Mouse (Mus musculus): Measurements from ENCODE around the gene Nphs1.
"Not testable (repeated sequence)": the region's sequence is repeated elsewhere in the genome, so short reads cannot be mapped to it uniquely, and the experiment has no call there.

Gene Nphs1

GRCm38 (mm10) chr7:30490251-30490956 is 32.3 kb downstream of the Nphs1 start:
- intact Hi-C loops (cut with DNase I): loop anchor here (5.0 to 10.0 kb wide), 2 partner anchors 43 to 116 kb away; partner anchors contain the start of gene Aplp1

DNA sequence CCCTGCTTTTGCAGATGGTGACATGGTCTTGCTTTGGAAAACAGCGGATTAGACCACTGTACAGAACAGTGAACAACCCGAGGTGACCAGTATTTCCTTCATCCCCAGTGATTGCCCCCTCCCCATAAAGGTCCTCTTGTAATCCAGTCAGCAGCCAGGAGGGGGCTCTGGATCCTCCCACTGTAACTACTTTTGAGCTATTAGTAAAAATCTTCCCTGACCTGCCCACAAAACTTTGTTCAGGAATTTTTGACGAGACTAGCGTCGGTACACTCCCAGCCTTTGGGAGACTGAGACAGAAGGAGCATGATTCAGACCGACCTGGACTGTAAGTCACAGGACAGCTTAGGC is 32.8 kb downstream of the Nphs1 start:
- intact Hi-C loops (cut with DNase I): loop anchor here (5.0 to 10.0 kb wide), 2 partner anchors 44 to 116 kb away; partner anchors contain the start of gene Aplp1

- intact Hi-C loops (cut with DNase I): loop anchor here (5.0 to 10.0 kb wide), 2 partner anchors 45 to 118 kb away; partner anchors contain the start of gene Aplp1
Observed at GRCm38 (mm10) chr7:30492765-30493164, 34.6 kb downstream of the Nphs1 start.

DNA sequence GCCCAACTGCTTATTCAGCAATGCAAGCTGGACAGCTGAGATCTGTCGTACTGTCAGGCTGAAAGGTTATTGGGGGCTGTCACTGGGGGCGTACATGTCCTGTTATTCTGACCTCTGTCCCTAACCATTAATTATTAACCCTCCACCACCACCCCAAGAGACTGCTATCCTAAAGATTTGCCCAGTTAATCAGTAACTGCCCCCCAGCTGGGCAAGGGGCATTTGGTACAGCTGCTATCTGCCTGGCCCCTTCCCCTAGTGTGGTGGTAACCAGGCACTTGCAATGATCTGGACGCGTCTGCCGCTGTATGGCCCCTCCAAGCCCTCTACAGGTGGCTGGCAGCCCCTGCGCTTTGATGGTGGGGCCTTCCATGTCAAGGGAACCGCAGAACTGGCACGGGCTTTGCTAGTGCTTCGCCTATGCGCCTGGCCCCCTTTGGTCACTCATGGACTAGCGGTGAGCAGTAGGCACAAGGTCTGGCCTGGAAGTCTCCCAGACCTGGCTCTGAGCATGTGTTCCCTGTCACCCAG is 35.4 kb downstream of the Nphs1 start, which contains the start of gene Prodh2:
Prodh2 (plus strand) TSS at position 222 of the 531 bp plus-strand sequence.
- intact Hi-C loops (cut with DNase I): loop anchor here (5.0 to 10.0 kb wide), 2 partner anchors 46 to 119 kb away; partner anchors contain the start of gene Aplp1

- intact Hi-C loops (cut with DNase I): loop anchor here (10.0 kb wide), 1 partner anchor 121 kb away; no protein-coding TSS in a partner anchor
Observed at GRCm38 (mm10) chr7:30495506-30496042, 37.5 kb downstream of the Nphs1 start.

GRCm38 (mm10) chr7:30501159-30501558 is 43.0 kb downstream of the Nphs1 start:
- intact Hi-C loops (cut with DNase I): not testable (repeated sequence)

DNA sequence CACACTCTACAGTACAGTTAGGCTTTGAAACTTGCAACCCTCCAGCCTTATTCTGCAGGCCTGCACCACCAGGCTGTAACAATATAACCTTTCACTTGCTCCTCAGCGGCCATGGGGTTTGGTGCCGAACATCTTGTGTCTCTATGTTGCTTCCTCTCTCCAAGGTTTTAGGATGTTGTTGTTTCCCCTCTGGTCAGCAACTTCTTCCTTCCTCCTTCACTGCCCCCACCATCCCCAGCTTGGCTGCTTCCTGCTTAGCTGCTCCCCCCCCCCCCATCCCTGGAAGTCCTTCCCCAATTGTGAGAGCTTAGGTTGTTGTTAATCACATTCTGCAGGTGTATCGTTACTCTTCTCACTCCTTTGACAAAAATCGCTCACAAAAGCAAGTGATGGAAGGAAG is 49.9 kb downstream of the Nphs1 start:
- intact Hi-C loops (cut with DNase I): no loop called here

DNA sequence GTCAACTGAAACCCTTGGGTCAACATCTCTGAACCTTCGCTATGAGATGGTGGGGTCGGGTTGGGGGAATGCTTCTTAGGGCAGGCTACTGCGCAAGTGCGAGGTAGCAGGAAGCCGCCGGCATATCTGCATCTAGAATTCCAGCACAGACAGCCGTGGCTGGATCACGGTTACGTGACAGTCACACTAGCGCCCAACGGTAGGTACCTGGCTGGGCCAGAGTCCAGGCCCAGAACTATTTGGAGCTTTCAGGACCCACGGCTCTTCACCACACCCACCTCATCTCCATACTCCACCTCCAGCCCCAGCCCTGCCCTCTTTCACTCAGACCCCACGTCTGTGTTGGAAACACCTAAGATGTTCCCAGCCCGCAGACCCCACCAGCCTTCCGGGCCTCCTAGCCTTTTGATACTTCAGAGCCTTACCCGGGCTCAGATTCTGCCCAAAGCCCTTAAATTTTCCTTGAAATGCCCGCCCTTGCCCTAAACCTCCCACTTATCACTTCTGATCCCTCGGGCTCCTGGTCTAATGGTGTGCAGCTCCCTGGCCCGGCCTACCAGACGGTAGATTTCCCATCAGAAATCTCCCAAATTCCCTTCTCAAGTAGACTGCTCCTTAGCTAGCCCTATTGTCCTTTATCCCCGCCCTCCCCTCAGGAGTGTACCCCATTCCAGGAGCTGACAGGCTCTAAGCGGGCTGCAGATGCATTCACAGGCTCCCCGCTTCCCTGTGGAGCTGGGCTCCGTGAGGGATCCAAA is 57.1 kb downstream of the Nphs1 start:
- intact Hi-C loops (cut with DNase I): no loop called here

GRCm38 (mm10) chr7:30518325-30518724 is 60.2 kb downstream of the Nphs1 start:
- intact Hi-C loops (cut with DNase I): no loop called here

DNA sequence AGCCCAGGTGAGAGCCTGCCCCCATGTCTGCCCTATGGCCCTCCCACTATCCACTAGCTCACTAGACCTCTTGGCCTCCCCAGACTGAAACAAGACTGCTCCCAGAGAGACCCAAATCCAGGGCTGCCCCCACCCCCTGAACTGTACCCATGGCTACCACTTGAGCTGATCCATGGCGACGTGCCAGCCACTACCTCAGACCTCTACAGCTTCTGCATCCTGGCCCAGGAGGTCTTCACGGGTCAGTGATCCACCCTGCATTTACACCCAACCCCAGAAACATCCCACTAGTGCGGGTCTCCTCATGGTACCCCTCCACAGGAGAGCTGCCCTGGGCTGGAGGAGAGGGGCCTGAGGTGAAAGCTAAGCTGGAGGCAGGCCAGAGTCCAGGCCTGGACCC is 62.3 kb downstream of the Nphs1 start:
- intact Hi-C loops (cut with DNase I): no loop called here

DNA sequence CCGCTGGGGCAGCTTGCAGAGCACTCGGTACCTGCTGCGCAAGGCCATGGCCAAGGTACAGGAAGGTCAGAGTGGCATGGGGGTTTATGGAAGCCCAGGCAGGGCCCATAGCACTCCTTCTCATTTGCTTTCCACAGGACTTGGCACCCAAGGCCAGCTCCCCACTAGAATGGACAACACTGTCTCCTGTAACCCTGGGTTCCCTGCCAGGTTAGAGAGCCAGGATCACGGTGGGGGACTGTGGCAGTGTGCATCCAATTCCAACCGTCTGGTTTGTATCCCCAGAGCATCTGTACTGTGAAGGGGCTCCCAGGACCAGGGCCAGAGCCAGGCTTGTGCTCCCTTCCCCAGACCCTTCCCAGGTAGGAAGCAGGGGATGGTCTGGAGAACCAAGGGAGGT is 62.7 kb downstream of the Nphs1 start:
- intact Hi-C loops (cut with DNase I): no loop called here

GRCm38 (mm10) chr7:30522871-30523270 is 64.8 kb downstream of the Nphs1 start:
- intact Hi-C loops (cut with DNase I): no loop called here

- intact Hi-C loops (cut with DNase I): no loop called here
Observed at GRCm38 (mm10) chr7:30524487-30524886, 66.4 kb downstream of the Nphs1 start.

- intact Hi-C loops (cut with DNase I): no loop called here
Observed at GRCm38 (mm10) chr7:30525954-30526353, 67.8 kb downstream of the Nphs1 start.

GRCm38 (mm10) chr7:30526399-30526798 is 68.3 kb downstream of the Nphs1 start:
- intact Hi-C loops (cut with DNase I): no loop called here

DNA sequence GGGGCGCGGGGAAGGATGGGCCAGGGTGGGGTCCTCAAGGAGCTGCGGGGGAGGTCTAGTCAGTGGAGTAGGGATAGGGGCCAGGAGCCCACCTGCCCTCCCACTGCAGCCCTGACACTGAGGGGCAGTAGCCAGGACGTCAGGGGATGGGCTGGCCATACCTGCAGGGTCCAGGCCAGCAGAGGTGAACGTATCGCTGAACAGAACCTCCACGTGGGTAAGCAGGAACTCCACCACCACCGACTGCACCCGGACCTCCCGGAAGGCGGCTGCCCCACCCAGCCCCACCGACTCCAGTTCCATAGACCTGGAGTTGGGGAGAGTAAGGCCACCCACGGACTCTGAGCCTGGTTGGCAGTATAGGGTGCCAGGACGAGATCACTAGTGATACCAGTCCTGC is 68.9 kb downstream of the Nphs1 start:
- intact Hi-C loops (cut with DNase I): no loop called here

DNA sequence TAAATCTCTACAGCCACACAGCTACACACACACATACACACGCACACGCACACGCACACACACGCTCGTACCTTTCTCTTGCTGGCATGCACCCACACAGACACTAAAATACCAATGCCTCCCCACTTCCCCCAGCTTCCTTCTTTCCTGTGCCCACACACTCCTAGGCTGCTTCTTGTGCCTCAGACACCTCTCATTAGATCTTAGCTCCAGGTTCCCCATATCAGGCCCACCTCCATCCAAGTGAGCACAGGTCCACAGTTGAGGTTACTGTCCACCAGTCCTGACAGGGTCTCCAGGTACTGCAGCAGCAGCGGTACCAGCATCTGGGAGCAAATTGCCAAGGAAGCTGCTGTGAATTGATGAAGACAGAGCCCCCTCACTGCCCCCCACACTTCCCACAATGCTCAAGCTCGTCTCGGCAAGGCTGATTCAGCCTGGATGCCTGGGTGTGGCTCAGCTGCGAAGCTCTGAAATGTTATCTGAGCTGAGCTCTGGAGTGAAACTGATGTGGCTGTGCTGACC is 73.2 kb downstream of the Nphs1 start:
- intact Hi-C loops (cut with DNase I): no loop called here

GRCm38 (mm10) chr7:30532931-30533330 is 74.8 kb downstream of the Nphs1 start:
- intact Hi-C loops (cut with DNase I): no loop called here

- intact Hi-C loops (cut with DNase I): no loop called here
Observed at GRCm38 (mm10) chr7:30533941-30534632, 76.0 kb downstream of the Nphs1 start.

GRCm38 (mm10) chr7:30534633-30535577 is 76.8 kb downstream of the Nphs1 start, which contains the start of gene Arhgap33:
Arhgap33 (minus strand) TSS chr7:30535060.
- intact Hi-C loops (cut with DNase I): no loop called here
